Mouse (Mus musculus): ENCODE results near the gene Ankrd23.
"Not testable (repeated sequence)": the region's sequence is repeated elsewhere in the genome, so short reads cannot be mapped to it uniquely, and the experiment has no call there.

Gene Ankrd23

GRCm38 (mm10) chr1:36536783-36537182, at the start of gene Ankrd23:
Gene Ankrd23, minus strand, starts transcription at chr1:36536883.
- not testable (repeated sequence) for DNase-seq (ENCODE audit: low read depth, low spot score)

GRCm38 (mm10) chr1:36586288-36586687, 49.6 kb upstream of the Ankrd23 start:
- DNase-seq (ENCODE audit: low read depth, low spot score), result no peak

DNA sequence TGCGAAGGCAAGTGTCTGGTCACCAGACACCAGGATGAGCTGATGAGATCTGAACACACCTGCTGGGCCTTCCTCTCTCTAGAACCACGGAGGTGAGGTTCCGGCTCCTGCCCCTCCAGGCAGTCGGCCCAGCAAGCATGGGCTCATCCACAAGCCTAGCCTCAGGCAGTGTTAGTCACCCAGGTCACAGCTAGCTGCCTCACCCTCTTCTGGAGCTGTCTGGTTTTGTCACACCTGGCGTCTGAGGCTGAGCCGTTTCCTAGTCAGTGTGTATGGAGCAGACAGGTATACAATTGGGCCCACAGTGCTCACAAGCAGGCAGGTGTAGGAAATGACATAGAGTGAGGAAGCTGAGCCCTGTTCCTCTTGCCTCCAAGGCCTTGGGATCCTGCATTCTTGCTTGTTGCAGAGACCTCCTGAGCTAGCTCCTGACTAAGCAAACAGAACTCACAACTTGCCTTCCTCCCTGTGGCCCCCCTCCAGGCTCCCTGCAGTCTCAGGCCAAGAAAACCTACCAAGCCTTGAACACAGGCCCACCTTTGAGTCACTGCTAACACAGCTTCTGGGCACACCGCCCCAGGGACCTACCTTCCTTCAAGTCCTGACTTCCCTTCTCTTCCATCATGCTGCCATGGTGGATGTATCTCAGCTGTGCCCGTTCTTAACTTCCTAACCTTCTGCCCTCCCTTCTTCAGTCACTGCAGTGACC, 46.9 kb upstream of the Ankrd23 start:
- DNase-seq (ENCODE audit: low read depth, low spot score), result no peak

GRCm38 (mm10) chr1:36582211-36582610, 45.5 kb upstream of the Ankrd23 start:
- no peak for DNase-seq (ENCODE audit: low read depth, low spot score)

GRCm38 (mm10) chr1:36581260-36581659, 44.6 kb upstream of the Ankrd23 start:
- no peak for DNase-seq (ENCODE audit: low read depth, low spot score)

GRCm38 (mm10) chr1:36580384-36581207, 43.9 kb upstream of the Ankrd23 start:
- DNase-seq (ENCODE audit: low read depth, low spot score), result peak; percentile 38

DNA sequence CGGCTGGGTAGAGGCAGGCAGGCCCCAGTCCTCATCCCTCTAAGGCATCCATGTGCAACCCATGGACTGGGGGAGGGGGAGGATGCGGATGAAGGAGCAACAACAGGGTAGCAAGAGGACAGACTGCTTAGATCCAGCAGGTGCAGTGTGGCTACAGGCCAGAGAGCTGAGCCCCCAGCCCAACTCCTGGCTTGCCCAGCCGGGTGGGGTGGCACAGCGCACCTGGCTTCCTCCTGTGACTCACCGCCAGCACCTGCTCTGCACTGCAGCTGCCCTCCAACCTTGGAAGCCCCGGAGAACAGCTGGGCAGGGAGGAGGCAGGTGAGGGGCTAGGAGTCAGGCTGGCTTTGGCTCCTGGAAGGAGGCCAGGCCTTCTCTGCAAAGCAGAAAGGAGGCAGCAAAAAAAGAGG, 43.3 kb upstream of the Ankrd23 start:
- DNase-seq (ENCODE audit: low read depth, low spot score), result no peak

GRCm38 (mm10) chr1:36576991-36577675, 40.5 kb upstream of the Ankrd23 start:
- DNase-seq (ENCODE audit: low read depth, low spot score), result no peak

GRCm38 (mm10) chr1:36575347-36575746, 38.7 kb upstream of the Ankrd23 start:
- DNase-seq (ENCODE audit: low read depth, low spot score), result no peak

DNA sequence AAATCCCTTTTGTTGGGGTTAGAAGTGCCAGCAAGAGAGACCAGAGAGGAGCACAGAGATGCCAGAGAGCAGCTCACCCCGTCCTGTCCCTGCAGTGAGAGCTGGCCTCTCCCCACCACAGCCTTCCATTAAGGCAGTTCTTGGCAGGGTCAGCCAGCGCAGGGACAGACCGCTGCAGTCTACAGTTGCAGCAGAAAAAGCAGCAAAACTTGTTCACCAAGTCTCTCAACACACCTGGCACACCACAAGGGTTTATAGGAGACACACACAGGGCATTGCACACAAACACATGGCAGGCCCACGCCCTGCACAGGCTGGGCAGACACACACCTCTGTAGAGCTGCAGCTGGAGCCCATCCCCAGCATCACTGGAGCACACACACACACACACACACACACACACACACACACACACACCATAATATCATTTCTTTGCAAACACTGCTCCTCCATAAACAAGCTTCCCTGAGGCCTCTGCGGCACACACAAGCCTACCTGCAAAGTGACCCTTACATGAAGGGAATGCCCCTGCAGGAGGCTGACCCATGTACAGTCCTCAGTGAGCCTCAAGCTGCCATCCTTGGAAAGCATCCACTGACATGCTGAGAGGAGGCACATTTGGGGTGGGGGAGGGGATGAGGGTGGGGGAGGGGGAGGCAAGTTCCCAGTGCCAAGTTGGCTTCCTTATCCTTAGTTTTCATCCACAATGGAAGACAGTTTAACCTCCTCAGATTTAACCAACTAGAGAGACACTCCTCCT, 37.7 kb upstream of the Ankrd23 start:
- DNase-seq (ENCODE audit: low read depth, low spot score), result no peak

DNA sequence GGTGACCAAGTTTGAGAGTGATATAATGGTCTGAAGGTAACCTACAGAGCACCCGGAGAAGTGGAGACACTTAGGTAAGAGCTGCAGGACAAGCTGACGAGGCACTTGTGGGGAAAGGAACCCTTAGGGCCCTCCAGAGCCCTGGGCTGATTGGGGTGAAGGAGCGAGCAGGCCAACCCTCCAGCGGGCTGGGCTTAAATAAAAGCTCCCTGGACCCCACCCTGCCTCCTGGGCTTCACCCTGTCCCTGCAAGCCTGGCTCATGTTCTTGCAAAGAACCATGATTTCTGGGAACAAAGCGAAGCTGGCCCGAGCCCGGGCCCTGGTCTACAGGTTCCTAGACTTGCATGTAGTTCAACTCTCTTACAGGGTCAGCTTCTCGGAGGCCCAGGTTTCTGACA, 36.8 kb upstream of the Ankrd23 start:
- DNase-seq (ENCODE audit: low read depth, low spot score), result no peak

DNA sequence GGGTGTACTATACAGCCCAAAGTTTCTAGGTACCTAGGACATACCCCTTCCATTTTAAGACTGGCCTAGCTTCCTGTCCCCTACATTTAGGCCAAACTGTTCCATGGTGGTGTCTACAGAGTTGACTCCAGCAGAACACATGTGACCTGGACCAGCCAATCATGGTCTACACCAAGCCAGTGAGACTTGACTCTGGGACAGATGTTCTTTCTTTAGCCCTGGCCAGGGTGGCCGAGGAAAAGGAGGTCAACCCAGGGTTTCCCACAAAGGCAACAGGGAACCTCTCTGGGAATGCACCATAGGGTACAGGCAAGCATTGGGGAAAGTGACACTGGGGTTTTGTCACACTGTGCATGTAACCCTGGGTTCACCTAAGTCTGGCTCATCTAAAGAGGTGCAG, 36.0 kb upstream of the Ankrd23 start:
- DNase-seq (ENCODE audit: low read depth, low spot score), result no peak

- DNase-seq (ENCODE audit: low read depth, low spot score), result no peak
These were observed 35.5 kb upstream of the Ankrd23 start for GRCm38 (mm10) chr1:36572140-36572700.

GRCm38 (mm10) chr1:36571627-36572026, 34.9 kb upstream of the Ankrd23 start:
- DNase-seq (ENCODE audit: low read depth, low spot score), result no peak

- no peak for DNase-seq (ENCODE audit: low read depth, low spot score)
These were observed 33.6 kb upstream of the Ankrd23 start for GRCm38 (mm10) chr1:36570320-36570719.

- DNase-seq (ENCODE audit: low read depth, low spot score), result no peak
These were observed 33.1 kb upstream of the Ankrd23 start for GRCm38 (mm10) chr1:36569694-36570276.

GRCm38 (mm10) chr1:36568776-36569175, 32.1 kb upstream of the Ankrd23 start:
- DNase-seq (ENCODE audit: low read depth, low spot score), result no peak

GRCm38 (mm10) chr1:36567818-36568603, 31.3 kb upstream of the Ankrd23 start:
- DNase-seq (ENCODE audit: low read depth, low spot score), result no peak

DNA sequence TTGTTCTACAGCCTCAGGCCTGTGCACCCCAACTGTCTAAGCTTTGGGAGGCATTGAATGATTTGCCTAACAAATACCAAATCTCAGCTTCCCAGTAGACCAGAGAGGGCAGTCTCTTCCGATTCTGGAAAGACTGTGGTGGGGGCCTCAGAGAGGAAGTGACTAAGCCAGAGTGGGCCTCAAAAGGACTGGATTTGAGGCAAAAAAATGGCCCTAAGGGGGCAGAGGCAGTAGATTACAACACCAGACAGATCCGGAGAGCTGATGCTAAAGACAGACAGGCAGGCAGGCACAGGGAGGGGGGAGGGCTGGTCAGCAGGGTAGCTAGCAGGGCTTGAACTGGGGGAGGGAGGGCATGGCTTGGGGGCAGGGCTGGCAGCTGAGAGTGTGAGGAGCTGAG, 29.7 kb upstream of the Ankrd23 start:
- DNase-seq (ENCODE audit: low read depth, low spot score), result no peak

DNA sequence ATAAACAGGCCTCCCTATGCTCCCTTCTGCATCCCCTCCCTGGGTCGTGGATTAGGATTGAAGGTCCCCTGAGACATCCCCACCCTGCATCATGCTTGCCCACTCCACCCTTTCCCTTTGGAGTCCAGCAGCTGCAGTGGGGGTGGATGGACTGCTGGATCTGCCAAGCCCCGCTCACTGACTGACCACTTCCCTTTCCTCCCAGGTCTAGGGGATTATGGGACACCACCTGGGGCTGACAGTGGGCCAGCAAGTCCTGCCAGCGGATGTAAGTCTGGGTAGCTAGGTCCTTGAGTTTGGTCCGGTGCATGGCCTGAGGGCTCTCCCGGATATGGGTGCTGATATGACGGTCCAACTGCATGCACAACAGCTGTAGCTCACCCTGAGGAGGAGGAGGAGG, 27.4 kb upstream of the Ankrd23 start:
- DNase-seq (ENCODE audit: low read depth, low spot score), result no peak

Data from WW6 (cell line).